Mouse (Mus musculus): ENCODE measurements around the gene Triml1.

Triml1 gene

DNA sequence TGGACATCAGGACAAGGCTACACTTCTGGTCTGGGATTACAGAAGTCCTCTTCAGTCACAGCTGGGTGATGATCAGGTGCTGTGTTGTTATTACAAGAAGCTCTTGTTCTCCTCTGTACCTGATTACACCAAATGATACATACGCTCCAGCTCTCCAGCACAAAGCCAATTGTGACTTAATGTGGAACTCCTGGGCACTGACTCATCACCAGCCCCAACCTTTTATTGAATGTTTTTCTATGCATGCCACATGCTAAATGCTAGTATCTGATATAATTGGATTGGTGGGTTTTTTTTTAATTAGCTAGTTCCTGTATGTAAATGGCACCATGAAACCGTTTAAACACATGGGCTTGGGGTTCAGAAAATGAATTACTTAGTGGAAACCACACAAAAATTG lies at the start of gene Triml1:
TSS of gene Triml1 (minus strand) at position 101 of the 400 bp plus-strand sequence.
- DNase-seq = no peak

DNA sequence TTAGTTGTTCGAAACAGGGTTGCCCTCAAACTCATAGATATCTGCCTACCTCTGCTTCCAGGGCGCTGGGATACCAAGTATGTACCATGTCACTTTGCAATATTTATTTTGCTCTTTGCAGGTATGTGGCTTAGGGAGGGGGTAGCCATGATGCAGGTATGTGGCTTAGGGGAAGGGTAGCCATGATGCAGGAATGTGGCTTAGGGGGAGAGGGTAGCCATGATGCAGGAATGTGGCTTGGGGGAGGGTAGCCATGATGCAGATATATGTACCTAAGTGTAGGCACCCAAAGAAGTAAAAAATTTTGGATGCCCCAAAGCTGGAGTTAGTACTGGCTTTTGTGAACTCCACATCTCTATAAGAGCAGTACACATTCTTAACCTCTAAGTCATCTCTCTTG lies 41.0 kb upstream of the Triml1 start:
- DNase-seq = no peak

DNA sequence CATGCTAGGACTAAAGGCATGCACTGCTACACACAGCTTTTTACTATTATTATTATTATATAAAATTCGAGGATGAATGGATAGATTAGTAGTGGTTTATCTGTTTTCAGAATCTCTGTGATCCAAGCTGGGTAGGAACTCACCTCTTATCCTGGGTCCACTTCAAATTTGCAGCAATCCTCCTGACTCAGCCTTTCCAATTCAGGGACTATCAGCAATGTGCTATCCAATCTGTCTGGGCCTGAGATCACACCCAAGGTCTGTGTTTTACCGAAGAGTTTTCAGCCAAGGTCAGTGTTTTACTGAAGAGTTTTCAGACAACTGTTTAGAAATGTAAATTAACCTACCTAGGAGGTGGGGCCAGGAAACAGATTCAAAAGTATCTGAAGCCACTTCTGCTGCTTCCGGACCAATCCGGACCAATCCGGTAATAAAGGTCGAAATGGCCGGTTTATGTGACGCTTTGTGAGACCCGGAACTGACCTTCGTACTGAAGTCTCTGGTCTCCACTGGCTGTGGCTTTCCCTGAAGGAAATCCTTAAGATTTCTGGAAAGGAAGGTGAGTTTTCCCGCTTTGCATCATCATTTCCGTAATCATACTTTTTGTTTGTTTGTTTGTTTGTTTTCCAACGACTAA lies 38.9 kb upstream of the Triml1 start, which contains the start of gene Triml2:
TSS of gene Triml2 (plus strand) at position 488 of the 637 bp plus-strand sequence.
- DNase-seq = no peak

DNA sequence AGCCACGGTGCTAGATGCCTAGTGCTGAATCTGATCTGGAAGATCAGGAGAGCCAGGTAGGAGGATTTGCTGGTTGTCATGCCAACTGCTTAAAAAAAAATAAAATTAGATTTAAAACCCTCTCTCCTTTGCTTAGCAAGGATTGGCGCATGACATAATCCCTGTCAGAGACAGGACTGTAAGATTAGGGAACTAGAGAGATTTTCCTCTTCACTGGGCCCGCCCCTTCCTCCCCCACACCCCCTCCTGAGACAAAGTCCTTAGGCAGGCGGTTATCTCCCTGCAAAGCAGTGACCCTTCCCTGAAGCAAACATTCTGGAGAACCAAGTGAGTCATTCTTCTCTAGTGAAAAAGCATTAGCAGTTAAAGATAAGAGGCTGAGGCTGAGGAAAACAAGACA lies 37.9 kb upstream of the Triml1 start:
- DNase-seq = no peak

DNA sequence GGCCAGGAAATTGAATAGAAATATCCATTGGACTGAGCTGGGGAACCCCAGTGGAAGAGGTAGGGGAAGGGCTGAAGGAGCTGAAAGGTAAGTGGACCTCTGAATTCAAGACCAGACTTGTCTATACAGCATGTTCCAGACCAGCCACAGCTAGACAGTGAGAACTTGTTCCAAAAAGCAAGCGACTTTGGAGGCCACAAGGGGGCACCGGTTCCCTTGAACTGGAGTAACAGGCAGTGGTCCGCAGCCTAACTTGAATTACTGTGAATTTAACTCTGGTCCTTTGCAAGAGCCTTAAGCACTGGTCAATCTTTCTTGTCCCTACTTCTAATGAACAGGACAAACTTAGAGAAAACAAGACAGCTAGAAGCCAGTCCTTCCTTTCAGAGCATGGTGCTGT lies 37.0 kb upstream of the Triml1 start:
- DNase-seq = no peak

DNA sequence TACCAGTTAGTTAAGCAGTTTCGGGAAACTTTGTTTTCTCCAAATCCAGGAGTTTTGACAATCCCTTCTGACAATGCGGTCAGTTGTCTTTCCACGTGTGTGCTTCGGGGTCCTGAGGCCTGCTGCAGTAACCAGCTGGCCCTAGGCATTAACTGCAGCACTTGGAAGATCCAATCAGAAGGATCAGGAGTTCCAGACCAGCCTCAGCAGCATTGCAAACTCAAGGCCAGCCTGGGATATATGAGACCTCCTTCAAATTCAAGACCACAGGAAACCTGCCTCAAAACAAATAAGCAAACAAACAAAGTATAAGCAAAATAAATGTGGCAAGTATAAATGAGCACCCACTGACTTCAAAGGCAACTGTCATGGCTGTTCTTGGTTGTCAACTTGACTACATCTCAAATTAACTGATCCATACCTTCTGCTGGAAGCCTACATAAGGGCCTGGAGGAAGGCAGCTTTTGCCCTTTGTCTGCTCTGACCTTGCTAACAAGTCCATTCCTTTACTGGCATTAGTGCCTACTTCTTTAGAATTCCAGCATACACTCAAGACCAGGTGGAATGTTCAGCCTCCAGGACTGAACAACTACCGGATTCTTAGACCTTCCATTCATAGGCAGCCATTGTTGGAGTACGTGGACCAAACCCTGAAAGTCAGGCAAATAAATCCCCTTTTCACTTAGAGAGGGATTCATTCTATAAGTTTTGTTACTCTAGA lies 35.6 kb upstream of the Triml1 start:
- DNase-seq = no peak

DNA sequence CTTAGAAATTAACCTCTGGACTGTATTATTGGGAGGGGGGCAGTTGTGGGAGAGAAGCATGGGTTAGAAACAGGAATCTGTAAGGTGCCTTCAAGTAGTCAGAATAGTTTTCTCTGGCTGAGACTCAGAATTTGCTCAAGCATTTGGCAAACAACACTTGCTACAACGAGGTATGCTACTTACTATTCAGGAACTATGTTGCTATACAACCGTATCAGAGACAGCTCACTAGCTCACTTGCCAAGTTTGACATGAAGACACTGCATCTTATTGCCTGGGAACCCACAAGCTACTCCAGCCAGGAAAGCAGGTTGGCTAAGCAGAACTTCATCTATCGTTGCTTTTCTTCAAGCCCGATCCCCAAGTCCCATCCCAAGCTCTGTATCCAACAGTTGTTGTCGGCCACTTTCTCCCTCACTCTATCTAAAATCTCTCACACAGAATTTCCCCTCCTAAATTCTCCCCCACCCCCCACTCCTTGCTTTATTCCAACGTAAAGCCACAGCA lies 28.0 kb upstream of the Triml1 start:
- no peak for DNase-seq

DNA sequence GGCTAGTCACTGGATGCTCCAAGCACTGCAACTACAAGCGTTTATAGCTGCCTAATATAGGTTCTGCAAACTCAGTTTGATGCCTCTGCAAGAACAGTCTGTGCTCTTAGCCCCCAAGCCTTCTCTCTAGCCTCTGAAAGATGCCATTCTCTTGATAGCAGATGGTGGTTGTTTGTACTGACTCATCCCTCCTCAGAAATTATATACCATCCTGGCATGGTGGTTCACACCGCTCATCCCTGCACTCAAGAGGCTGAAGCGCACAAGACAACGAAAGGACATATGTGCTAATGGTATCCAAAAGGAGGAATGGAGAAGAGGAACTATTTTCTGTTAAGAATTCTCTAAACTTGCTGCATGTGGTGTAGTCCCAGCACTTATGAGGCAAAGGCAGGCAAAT lies 26.8 kb upstream of the Triml1 start:
- no peak for DNase-seq

DNA sequence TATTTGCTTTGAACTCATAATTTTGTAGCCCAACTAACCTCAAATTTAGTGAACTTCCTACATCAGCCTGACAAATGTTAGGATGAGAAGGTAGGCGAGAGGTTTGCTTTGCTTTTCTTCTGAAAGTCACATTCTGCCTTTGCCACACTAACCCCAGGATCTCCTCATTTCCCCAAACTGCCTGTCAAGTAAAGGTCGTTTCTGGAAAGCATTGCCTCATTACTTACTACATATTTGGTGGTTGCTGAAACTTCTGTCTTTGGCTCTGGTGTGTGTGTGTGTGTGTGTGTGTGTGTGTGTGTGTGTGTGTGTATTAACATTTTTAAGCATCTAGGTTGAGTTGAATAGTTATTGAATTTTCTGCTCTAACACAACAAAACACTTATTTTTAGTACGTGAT lies 23.2 kb upstream of the Triml1 start:
- DNase-seq = no peak

DNA sequence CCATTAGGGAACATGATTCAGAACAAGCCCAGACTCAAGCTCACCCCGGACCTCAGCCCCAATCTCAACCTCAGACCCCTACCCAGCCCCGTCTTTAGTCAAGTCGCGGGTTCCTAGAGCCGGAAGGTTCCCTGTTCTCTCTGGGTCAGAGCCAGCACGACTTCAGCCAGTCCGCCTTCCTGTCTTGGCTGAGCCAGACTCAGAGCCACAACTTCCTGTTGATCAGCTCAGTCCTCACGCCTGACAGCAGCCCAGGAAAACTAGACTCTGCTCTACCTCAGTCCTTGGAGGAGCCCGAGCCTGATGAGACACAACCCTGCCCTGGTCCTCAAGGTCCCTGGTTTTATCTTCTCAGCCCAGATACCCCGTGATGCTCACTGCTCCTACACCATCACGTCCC lies 22.0 kb upstream of the Triml1 start:
- DNase-seq = no peak

DNA sequence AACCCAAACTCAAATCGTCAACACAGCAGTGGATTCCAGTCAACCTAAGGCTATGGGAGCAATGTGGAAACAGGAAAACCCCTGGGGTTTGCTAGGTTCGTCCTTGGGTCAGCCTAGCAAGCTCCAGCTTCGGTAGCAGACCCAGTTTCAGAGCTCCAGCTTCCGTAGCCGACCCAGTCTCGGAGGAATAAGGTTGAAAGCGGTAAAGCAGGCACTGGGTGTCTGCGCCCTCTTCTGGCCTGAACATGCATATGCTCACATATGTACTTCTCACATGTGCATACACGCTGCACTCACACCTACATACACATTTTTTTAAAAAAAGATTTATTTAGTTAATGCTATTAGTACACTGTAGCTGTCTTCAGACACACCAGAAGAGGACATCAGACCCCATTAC lies 8.0 kb upstream of the Triml1 start:
- no peak for DNase-seq

DNA sequence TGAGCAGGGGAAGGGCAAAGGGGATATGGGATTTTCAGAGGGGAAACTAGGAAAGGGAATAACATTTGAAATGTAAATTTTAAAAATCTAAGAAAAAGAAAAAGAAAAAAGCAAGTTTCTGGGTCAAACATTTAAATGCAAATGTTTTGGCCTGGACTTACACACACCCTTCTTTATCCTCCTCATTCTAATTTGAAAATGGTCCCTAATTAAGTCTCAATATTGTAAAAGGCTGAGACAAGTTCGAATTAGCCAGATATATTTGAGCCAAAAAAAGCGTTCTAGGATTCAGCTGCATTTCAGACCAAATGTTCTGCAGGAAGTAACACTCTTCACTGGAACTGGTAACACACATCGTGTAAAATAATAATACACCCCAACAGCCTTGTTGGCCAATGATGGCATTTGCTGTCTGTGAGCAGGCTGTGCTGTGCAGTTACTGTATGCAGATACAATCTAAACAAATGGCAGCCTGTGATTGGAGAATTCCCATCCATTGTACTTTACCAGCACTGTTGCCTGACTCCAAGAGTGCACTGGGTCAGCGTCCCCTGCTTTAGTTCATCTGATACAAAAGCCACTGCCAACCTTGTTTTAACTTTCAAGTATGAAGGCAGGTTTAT lies 30.0 kb downstream of the Triml1 start:
- no peak for DNase-seq
